In genomic region chr11:34008702-34009101, GRCm38 (mm10) we compare ENCODE assay signal across 1 mouse cellular context.
A peak's percentile ranks its signal among the peaks of the same experiment; 100 is the strongest.
TF ChIP-seq lines count a peak whose summit lies in the region.

No protein-coding gene starts in this region.

TF ChIP-seq in MEL, 35 proteins besides CTCF, POLR2A, EP300 and RAD21 (continued from another document):
- peak; percentile 82 for TF ChIP-seq ZC3H11A (IDR thresholded peaks at IDR 0.05; ENCODE audit: low read depth, low read length)
- TF ChIP-seq ELF1 (IDR thresholded peaks at IDR 0.05; ENCODE audit: low read depth, low read length), result no peak
- no peak for TF ChIP-seq ZKSCAN1 (IDR thresholded peaks at IDR 0.05; ENCODE audit: low read depth, low read length)
- TF ChIP-seq ZNF384 (IDR thresholded peaks at IDR 0.05; ENCODE audit: low read depth, low read length), result no peak
- TF ChIP-seq MXI1 (IDR thresholded peaks at IDR 0.05; ENCODE audit: low read depth, low read length), result 0 out of 2 replicates have a peak, but pooled peaks have one; percentile 1
- TF ChIP-seq TCF12 (IDR thresholded peaks at IDR 0.05; ENCODE audit: low read depth, low read length), result peak; percentile 53; the same call in 1 of the 2 replicates
- TF ChIP-seq KAT2A (conservative IDR thresholded peaks at IDR 0.05; ENCODE audit: low read depth, low read length), result no peak
- no peak for TF ChIP-seq USF1 (IDR thresholded peaks at IDR 0.05; ENCODE audit: low read depth, low read length)
- peak; percentile 74 for TF ChIP-seq GATA1 (IDR thresholded peaks at IDR 0.05; ENCODE audit: low read depth, low read length)
- TF ChIP-seq USF2 (IDR thresholded peaks at IDR 0.05; ENCODE audit: borderline replicate concordance in 1 of 2, insufficient read depth in 1 of 2, low read depth in 1 of 2, low read length in 2 of 2), result no peak
- TF ChIP-seq HCFC1 (IDR thresholded peaks at IDR 0.05; ENCODE audit: low read depth, low read length), result no peak
- TF ChIP-seq NRF1 (IDR thresholded peaks at IDR 0.05; ENCODE audit: insufficient read depth, low read depth, low read length, poor library complexity, severe bottlenecking), result no peak
- TF ChIP-seq TAL1 (IDR thresholded peaks at IDR 0.05; ENCODE audit: low read length), result peak; percentile 23; the same call in 1 of the 2 replicates
- TF ChIP-seq TBP (IDR thresholded peaks at IDR 0.05; ENCODE audit: low read depth, low read length), result 0 out of 2 replicates have a peak, but pooled peaks have one; percentile 49
- no peak for TF ChIP-seq MYC (IDR thresholded peaks at IDR 0.05; ENCODE audit: low read depth, low read length)
- TF ChIP-seq SIN3A (IDR thresholded peaks at IDR 0.05; ENCODE audit: low read length), result no peak
- TF ChIP-seq ZMIZ1 (IDR thresholded peaks at IDR 0.05; ENCODE audit: low read depth, low read length), result no peak
- no peak for TF ChIP-seq MAZ (IDR thresholded peaks at IDR 0.05; ENCODE audit: low read depth, low read length)
- TF ChIP-seq MYB (IDR thresholded peaks at IDR 0.05; ENCODE audit: low read depth, low read length), result no peak
- TF ChIP-seq GABPA (IDR thresholded peaks at IDR 0.05; ENCODE audit: low read depth, low read length), result no peak
- TF ChIP-seq RCOR1 (IDR thresholded peaks at IDR 0.05; ENCODE audit: low read depth, low read length), result no peak
- TF ChIP-seq ETS1 (IDR thresholded peaks at IDR 0.05; ENCODE audit: low read depth, low read length), result peak; percentile 96
- TF ChIP-seq POLR2AphosphoS5 (IDR thresholded peaks at IDR 0.05; ENCODE audit: borderline replicate concordance, low read depth, low read length), result no peak
